Mouse (Mus musculus) cortical plate, adult 2 months (tissue): ENCODE measurements around the gene Gpatch4. TPM values are rescaled to one million over a fixed set of nuclear protein-coding genes. Genes with fewer than 3 reads are reported as not detected.

Experiments used
- H3K27ac ChIP-seq: fragments of 200-500 bp; 2 replicates; pipeline ENCODE4 v1.5.1; 2012; ENCODE audit warnings: low read length, control low read depth, inconsistent platforms; ENCODE audit not compliant: insufficient read depth
- H3K4me1 ChIP-seq: fragments of 200-500 bp; 2 replicates; pipeline ENCODE4 v1.6.1; 2011; ENCODE audit warnings: low read length; ENCODE audit not compliant: control insufficient read depth, insufficient read depth
- H3K4me3 ChIP-seq: fragments of 200-500 bp; 2 replicates; pipeline ENCODE4 v1.5.1; 2011; ENCODE audit warnings: mild to moderate bottlenecking, low read length, control low read depth; ENCODE audit not compliant: insufficient read depth
- CTCF ChIP-seq: fragments of 200-500 bp; IDR thresholded peaks from 2 replicates; pipeline ENCODE4 v1.5.1; 2011; ENCODE audit warnings: mild to moderate bottlenecking, control low read depth, low read length; ENCODE audit not compliant: insufficient read depth; ENCODE audit errors: extremely low read depth
- POLR2A ChIP-seq: fragments of 200-500 bp; IDR thresholded peaks from 2 replicates; pipeline ENCODE4 v1.6.1; 2011; ENCODE audit warnings: mild to moderate bottlenecking, low read length, control low read depth; ENCODE audit not compliant: insufficient read depth; ENCODE audit errors: extremely low read depth
- polyA plus RNA-seq: library from polyadenylated mRNA; depleted of rRNA; stranded (reverse); fragments of >200 nt; gene quantifications from 2 replicates; pipeline ENCODE4 v1.2.3, GENCODE M21; 2012

Gene Gpatch4
- polyA plus RNA-seq, 1 experiment, result 14.3 TPM

DNA sequence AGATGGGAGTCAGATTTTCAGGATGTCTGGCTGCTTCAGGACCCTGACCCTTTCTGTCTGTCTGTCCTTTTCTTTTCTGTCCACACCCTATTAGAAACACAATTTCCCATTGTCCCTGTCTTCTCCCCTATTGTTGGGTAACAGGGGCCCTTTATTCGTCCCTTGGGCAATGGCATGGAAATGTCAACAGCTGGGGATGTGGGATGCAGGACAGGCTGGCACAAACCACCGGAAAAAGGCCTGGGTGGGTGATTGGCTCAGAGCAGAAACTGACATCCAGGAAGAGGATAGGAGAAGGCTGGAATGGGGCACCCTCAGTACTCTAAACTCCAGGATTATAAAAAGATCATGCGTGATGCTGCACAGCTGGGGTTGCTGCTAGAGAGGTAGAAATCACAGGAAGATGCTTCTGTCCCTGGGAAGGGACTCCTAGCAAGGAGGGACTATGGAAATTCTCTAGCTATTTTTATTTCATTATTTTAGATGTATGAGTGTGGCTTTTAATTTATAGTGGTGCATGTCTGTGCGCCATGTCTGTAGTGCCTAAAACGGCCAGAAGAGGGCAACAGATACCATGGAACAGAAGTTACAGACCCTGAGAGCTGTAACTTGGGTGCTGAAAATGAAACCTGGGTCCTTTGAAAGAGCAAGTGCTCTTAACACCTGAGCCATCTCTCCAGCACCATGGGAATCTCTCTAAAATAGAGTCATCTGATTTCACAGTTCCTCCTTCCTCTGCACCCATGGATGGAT is 15.3 kb upstream of the Gpatch4 start, which contains the start of gene Hapln2:
Gene Hapln2 (minus strand): TSS at position 150 of the 753 bp plus-strand sequence.
- Histone ChIP-seq H3K4me3 (peak within 1 kb of the TSS; percentile 10; the same call in 1 of the 2 replicates), H3K27ac (0 out of 2 replicates have a peak within 1 kb of the TSS, but pooled peaks have one; percentile 42), H3K4me1 (no peaks in the 10 kb centered on the region)
- peak; percentile 29; the same call in 1 of the 2 replicates for TF ChIP-seq CTCF
- no peak for TF ChIP-seq POLR2A

- Histone ChIP-seq H3K27ac (peak overlapping the region; percentile 89), H3K4me3 (peak overlapping the region; percentile 24; the same call in 1 of the 2 replicates), H3K4me1 (no peaks in the 10 kb centered on the region)
- TF ChIP-seq CTCF, result no peak
- TF ChIP-seq POLR2A, result 0 out of 2 replicates have a peak, but pooled peaks have one; percentile 34
These were observed 12.1 kb upstream of the Gpatch4 start for GRCm38 (mm10) chr3:88030608-88031395.

DNA sequence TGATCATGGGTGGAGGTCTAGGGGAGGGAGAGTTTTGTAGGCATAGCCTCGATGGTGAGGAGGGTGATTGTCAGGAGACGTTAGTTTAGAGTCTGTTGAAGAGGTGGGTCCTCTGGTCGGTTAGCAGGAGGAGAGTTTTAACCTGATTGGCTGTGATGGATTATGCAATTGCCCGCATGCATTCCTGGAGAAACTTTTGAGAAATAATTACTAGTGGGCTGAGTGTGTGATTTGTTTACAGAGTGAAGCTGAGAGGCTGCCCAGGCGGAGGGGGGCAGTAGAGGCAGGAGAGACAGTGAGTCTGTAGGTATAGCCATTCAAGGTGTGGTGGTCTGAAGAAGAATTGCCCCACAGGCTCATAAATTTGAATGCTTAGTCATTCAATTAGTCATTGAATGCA is 9.4 kb upstream of the Gpatch4 start:
- Histone ChIP-seq H3K4me3 (no peak overlapping the region), H3K4me1 (no peaks in the 10 kb centered on the region), H3K27ac (no peak overlapping the region)
- TF ChIP-seq POLR2A, result no peak
- no peak for TF ChIP-seq CTCF

GRCm38 (mm10) chr3:88035561-88036293 is 7.2 kb upstream of the Gpatch4 start:
- H3K4me1 ChIP-seq, result no peaks in the 10 kb centered on the region
- no peak overlapping the region for H3K27ac ChIP-seq
- no peak overlapping the region for H3K4me3 ChIP-seq
- TF ChIP-seq CTCF, result no peak
- TF ChIP-seq POLR2A, result no peak

- no peak overlapping the region for H3K27ac ChIP-seq
- TF ChIP-seq CTCF (no peak), POLR2A (no peak)
- no peak overlapping the region for H3K4me3 ChIP-seq
- no peaks in the 10 kb centered on the region for H3K4me1 ChIP-seq
These were observed 6.6 kb downstream of the Gpatch4 start for GRCm38 (mm10) chr3:88049532-88049931.

DNA sequence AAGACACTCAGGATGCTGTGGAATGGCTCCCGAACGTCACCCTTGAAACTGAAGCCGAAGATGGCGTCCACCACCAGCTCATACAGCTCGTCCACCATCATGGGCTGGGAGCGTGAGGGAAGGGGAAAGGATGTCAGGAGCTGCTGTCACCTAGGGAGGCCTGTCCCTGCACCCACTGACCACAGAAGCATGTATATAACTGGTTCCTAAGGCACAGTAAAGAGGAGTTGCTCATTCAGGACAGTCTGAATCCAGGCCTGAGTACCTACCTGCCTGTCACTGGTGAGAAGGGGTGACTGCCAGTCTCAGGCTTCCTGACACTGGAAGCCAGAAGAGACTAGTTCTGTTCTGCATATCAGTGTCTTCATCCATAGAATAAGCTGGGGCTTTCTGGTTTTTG is 14.1 kb downstream of the Gpatch4 start:
- Histone ChIP-seq H3K27ac (no peak overlapping the region), H3K4me3 (no peak overlapping the region; the same call in 1 of the 2 replicates), H3K4me1 (peaks cover 2% of the 10 kb centered on the region; the same call in 1 of the 2 replicates)
- TF ChIP-seq CTCF (no peak), POLR2A (no peak)

DNA sequence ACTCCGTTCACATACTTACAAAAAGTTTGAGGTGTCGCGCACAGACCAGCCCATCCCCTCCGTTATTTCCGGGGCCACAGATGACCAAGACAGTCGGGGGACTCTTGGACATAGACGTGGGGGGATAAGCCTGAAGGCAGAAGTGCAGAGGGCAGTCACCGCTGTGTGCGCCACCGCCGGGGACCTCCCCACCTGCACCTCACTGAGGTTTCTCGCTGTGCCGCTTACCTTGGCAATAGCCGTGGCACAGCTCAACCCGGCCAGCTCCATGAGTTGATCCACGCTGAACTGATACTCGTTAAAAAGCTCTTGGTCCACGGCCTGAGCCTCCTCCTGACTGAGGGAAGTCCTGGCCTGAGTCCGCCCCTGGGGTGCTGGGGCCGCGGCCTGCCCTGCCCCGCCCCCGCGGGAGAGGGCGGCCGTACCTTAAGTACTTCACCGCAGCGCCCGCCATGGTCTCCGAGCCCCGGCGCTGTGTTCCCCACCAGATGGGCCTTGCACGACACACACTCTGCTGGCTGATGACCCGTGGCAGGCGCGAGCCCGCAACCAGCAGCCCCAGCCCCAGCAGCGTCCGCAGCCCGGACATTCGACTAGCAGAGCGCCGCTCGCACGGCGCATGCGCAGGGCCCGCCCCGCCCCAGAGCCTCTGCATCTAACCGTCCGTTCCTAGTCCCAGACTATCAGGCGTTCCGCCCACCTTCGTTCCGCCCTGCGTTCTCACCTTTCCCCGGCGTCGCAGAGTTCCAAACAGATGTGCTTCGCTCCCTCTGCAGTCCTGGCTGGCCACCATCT is 15.2 kb downstream of the Gpatch4 start, which contains the start of gene Naxe:
Gene Naxe (minus strand): TSS at position 594 of the 795 bp plus-strand sequence.
- no peak for TF ChIP-seq CTCF
- peak; percentile 87 for TF ChIP-seq POLR2A
- Histone ChIP-seq H3K4me3 (peak within 1 kb of the TSS; percentile 77), H3K4me1 (peaks cover 2% of the 10 kb centered on the region; the same call in 1 of the 2 replicates), H3K27ac (no peak within 1 kb of the TSS)

- Histone ChIP-seq H3K4me3 (no peak overlapping the region), H3K27ac (no peak overlapping the region), H3K4me1 (0 out of 2 replicates have a peak, but pooled peaks cover 1% of the 10 kb centered on the region)
- no peak for TF ChIP-seq POLR2A
- TF ChIP-seq CTCF, result no peak
These were observed 25.5 kb downstream of the Gpatch4 start for GRCm38 (mm10) chr3:88068386-88068785.
